Mouse (Mus musculus): ENCODE measurements at regions not wholly inside any gene's neighbourhood (a gene's known extent, or its start where the extent isn't known, plus 50 kb on each side); places are given as distances from the start of the nearest gene placed in this dataset.
A peak's percentile ranks its signal among the peaks of the same experiment; 100 is the strongest.

DNA sequence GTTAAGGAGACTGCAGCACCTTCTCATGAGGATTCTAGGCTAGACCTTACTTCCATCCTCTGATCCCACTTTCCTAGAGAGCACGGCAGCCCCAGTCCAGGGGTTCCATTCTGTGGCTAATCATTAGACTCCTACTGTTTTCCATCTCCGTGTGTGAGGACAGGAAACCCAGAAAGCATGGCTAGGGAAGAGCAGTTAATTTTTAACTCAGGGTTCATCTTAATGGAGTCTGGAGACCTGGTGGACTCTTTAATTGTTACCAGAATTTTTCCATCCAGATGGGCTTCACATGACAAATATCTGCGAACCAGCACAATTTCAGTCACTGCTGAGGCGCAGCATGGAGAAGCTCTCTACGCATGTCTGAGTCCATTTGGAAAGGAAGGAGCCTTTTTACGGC lies 222.8 kb upstream of the Prdm1 start:
- intact Hi-C loops (cut with DNase I): no loop called here
- no peak for DNase-seq

DNA sequence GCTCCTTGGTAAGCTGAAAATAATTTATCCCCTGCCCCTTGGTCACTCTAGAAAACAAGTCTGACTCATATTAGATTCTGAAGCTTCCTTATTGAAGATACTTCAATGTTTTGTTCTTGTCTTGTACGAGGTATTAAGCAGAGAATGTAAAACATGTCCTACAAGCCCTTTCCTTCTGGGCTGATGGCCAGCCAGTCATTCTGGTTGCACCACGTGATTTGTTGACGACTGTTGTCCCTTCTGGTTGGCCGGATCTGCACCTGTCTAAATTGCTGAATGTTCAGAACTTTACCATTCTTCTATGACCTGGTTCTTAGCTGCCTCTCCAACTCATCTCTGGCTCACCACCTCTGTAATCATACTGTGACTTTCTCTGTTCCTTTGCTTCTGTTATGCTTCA lies 220.9 kb upstream of the Prdm1 start:
- intact Hi-C loops (cut with DNase I): no loop called here
- DNase-seq: no peak

GRCm38 (mm10) chr10:44747419-44747818 lies 219.1 kb upstream of the Prdm1 start:
- DNase-seq: no peak
- intact Hi-C loops (cut with DNase I): no loop called here

GRCm38 (mm10) chr10:44744221-44744620 lies 215.9 kb upstream of the Prdm1 start:
- intact Hi-C loops (cut with DNase I): no loop called here
- peak; percentile 24 to 39 for DNase-seq

GRCm38 (mm10) chr10:44733641-44734040 lies 205.3 kb upstream of the Prdm1 start:
- no peak for DNase-seq
- intact Hi-C loops (cut with DNase I): loop anchor here (10.0 kb wide), 1 partner anchor 131 kb away; no protein-coding TSS in a partner anchor

DNA sequence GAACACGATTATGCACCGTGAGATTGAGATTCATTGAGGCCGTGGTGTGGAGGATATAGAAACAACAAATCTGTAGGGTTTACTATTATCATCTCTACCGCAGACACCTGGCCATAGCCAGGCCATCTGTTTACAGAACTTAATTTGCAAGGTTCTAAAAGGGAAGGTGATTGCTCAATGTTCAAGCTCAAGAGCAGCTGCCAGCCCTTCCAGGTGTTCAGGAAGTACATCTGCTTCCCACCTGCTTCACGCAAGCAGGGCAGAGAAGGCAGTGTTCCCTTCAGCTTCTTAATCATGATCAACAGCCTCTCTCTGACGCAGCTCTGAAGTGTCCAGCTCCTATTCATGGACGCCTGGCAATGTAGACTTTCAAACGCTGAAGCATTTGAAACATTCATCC lies 202.4 kb upstream of the Prdm1 start:
- intact Hi-C loops (cut with DNase I): loop anchor here (10.0 kb wide), 1 partner anchor 134 kb away; no protein-coding TSS in a partner anchor
- no peak for DNase-seq

GRCm38 (mm10) chr10:44728963-44729362 lies 200.7 kb upstream of the Prdm1 start:
- DNase-seq: no peak
- intact Hi-C loops (cut with DNase I): no loop called here

DNA sequence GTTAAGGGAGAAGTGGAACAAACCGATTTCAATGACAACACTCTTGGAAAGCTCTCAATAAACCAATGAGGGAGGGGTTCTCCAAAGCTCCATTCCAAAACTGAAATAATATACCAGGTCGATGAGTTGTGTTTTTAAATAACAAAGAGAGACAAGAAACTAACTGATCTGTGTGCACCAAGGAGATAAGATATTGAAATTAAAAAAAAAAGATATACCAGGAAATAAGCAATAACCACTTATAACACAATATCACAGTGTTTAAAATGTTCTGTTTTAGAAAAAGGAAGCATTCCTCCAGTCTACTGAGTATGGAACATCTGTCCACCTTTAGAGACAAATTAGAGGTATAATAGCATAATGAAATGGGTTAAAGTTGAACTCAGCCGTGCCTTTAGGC lies 196.3 kb upstream of the Prdm1 start:
- DNase-seq: no peak
- intact Hi-C loops (cut with DNase I): no loop called here

DNA sequence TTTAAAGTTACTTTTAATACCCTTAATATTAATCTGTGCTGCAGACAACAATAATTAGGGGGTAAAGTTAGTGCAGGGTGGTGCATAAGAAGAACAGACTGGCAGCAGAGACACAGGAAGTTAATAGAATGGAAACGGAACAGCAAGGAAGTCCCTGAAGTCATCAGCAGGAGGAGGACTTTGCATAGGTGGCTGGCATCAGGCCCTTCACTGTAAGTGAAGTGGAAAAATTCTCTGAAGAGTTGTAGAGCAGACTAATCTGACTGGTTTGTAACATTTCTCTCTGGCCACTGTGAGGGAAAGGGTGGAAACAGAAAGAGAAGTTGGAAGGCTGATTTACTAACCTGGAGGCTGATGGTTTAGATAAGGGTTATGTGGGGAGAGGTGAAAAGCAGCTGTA lies 195.5 kb upstream of the Prdm1 start:
- intact Hi-C loops (cut with DNase I): no loop called here
- DNase-seq: no peak

DNA sequence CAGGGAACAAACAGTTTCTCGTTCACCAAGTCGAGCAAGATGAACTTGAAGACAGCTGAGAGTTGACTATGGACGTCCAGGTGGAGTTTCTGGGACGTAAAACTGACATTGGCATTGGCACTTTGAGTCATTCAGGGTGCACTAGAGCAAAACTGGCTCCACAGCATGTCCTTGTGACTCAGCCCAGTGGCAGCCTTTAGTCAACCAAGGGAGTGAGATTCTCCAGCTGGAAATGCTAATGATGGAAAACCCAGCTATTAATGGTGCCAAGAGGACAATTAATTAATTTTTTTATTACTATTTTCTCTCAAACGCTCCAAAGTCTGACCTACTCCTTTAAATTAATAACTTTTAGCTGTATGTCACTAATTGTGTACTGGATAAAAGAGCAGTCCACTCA lies 195.0 kb upstream of the Prdm1 start:
- DNase-seq: no peak
- intact Hi-C loops (cut with DNase I): no loop called here

DNA sequence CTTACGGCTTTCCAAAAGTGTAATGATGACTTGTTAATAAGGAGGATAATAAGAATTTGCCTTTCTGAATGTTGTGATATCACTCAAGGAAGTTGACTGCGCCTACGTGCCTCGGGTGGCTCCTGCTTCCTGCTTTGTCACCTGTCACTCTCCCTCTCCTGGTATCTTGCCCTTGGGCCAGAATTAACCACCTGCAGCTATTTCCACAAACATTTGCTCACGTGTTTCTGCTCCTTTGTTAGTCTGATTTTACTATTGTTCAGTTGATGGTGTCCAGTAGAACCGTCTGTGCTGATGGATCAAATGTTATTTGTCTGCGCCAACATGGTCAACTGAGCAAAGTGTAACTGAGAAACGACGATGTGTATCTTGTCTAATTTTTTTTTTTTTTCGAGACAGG lies 193.4 kb upstream of the Prdm1 start:
- DNase-seq: no peak
- intact Hi-C loops (cut with DNase I): no loop called here

DNA sequence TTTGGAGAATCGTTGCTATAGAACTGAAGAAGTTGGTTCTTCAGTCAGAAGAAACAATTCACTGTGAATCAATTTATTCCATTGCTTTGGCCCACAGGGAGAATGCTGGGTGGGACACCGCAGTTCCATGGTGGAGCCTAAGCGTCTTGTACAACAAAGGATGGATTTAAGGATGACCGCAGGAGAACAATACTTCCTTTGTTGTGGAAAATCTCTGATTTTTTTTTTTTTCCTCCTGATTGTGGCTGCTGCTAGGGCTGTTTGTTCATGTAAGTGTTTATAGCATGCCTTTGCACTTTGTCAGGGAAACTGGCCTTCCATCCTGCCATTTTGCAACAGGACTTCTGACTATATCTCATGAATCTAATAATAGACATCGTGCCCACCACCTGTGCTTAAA lies 188.3 kb upstream of the Prdm1 start:
- DNase-seq: no peak
- intact Hi-C loops (cut with DNase I): no loop called here

- intact Hi-C loops (cut with DNase I): no loop called here
- no peak for DNase-seq
Observed at GRCm38 (mm10) chr10:44715902-44716301, 187.6 kb upstream of the Prdm1 start.

- no peak for DNase-seq
- intact Hi-C loops (cut with DNase I): no loop called here
Observed at GRCm38 (mm10) chr10:44708830-44709229, 180.5 kb upstream of the Prdm1 start.

DNA sequence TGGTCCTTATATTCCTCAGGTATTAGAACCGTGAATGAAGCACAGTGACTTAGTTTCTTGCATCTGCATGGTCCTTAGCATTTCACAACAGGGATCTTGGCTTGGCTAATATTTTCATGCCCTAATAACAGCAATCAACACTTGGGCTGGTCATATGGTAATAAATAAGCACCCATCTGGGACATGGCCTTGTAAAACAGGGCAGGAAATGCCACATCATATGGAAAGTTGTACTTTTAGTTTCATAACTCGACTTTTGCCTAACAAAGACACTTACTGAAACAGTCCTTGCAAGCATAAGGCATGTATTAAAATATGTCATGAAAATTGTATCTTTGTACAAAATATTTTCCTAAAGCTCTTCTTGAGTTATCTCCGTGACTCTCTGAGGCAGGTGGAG lies 175.8 kb upstream of the Prdm1 start:
- DNase-seq: no peak
- intact Hi-C loops (cut with DNase I): no loop called here

GRCm38 (mm10) chr10:44702108-44702507 lies 173.8 kb upstream of the Prdm1 start:
- peak; percentile 4 to 10 for DNase-seq
- intact Hi-C loops (cut with DNase I): no loop called here

- intact Hi-C loops (cut with DNase I): loop anchor here (5.0 kb wide), 1 partner anchor 243 kb away; no protein-coding TSS in a partner anchor
- DNase-seq: no peak
Observed at GRCm38 (mm10) chr10:44699988-44700537, 171.8 kb upstream of the Prdm1 start.

- DNase-seq: no peak
- intact Hi-C loops (cut with DNase I): loop anchor here (5.0 kb wide), 1 partner anchor 241 kb away; no protein-coding TSS in a partner anchor
Observed at GRCm38 (mm10) chr10:44697966-44698365, 169.7 kb upstream of the Prdm1 start.

DNA sequence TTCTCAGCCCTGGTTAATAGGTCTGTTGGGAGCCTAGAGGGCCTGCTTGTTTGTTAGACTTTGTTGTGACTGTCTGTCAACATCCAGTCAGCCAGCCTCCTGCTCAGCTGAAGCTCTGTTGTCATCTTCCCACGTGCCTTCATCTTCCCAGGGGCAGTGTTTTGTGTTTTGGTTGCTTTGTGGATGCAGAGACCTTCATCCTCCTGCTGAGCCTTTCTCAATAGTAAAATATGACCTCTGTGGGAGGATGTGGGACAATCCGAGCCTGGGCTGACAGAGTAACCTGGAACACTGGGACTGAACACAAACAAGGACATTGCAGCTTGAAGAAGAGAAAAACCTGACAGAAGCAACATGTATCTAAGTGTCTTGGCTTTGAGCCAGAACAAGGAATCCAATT lies 168.7 kb upstream of the Prdm1 start:
- no peak for DNase-seq
- intact Hi-C loops (cut with DNase I): loop anchor here (5.0 kb wide), 1 partner anchor 240 kb away; no protein-coding TSS in a partner anchor

GRCm38 (mm10) chr10:44691590-44692327 lies 163.5 kb upstream of the Prdm1 start:
- intact Hi-C loops (cut with DNase I): no loop called here
- peak in 1 of 2 experiments; percentile 8 for DNase-seq

DNA sequence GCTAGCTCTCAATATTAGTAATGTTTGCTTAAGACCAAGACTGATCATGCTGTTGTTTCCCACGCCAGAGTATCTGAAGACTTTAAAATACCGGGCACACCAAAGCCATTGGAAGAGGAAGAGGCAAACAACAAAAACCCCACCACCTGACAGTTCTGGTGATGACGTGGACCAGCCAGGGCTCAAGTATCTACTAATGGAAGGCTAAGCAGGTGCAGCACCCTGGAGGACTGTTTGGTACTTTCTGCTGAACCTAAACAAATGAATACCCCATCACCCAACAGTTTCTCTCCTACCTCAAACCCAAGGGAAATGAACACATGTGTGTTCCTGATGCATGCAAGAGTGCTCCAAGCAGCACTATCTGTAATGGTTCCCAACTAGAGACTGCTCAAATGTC lies 160.3 kb upstream of the Prdm1 start:
- no peak for DNase-seq
- intact Hi-C loops (cut with DNase I): no loop called here

DNA sequence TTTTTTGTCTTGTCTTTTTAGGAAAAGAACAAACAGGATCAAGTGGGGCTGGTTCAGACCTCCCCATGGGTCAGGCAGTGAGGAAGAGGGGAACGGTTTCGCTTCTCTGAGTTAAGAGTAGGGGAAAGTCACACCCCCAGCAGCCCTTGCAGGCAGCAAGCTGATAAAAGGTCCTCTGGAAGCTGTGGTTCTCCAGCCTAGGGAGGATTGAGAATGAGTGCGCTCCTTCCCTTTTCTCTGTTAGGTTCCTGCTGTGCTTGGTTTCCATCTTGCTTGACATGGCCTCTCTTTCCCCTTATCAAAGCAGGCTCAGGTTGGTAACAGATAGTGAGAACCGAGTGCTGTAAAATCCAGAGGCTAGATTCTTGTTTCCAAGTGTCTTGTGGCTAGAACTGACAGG lies 157.8 kb upstream of the Prdm1 start:
- intact Hi-C loops (cut with DNase I): no loop called here
- DNase-seq: no peak

Data from heart, postnatal 36 days (tissue).